Mouse (Mus musculus) forebrain, embryonic 14.5 days (tissue): Measurements from ENCODE around the gene Fam13a. TPM values are rescaled to one million over a fixed set of nuclear protein-coding genes. Genes with fewer than 3 reads are reported as not detected.

Source experiments
- ATAC-seq: fragments of 200-750 bp; cut with Nextera tagmentation; 2 replicates; pipeline ENCODE4 v1.8.0; 2017; ENCODE audit warnings: mild to moderate bottlenecking, moderate library complexity
- DNase-seq: peaks from one replicate; pipeline ENCODE4 v3.0.0-alpha.2; 2015; ENCODE audit warnings: low spot score
- H3K27ac ChIP-seq: fragments of 300-500 bp; sonication (generic); 2 replicates; pipeline ENCODE4 v1.5.1; 2014; ENCODE audit warnings: low read depth, mild to moderate bottlenecking, control low read depth, low read length, moderate library complexity
- H3K27me3 ChIP-seq: fragments of 300-500 bp; sonication (generic); replicated peaks from 2 replicates; pipeline ENCODE4 v1.6.1; 2014; ENCODE audit warnings: low read length, control low read depth, mixed read lengths; ENCODE audit not compliant: control insufficient read depth, insufficient read depth
- H3K36me3 ChIP-seq: fragments of 300-500 bp; sonication (generic); 2 replicates; pipeline ENCODE4 v1.6.1; 2014; ENCODE audit warnings: low read length, control low read depth; ENCODE audit not compliant: control insufficient read depth, insufficient read depth
- H3K4me1 ChIP-seq: fragments of 300-500 bp; sonication (generic); 2 replicates; pipeline ENCODE4 v1.6.1; 2014; ENCODE audit warnings: antibody characterized with exemption, low read length, control low read depth; ENCODE audit not compliant: control insufficient read depth, insufficient read depth
- H3K4me2 ChIP-seq: fragments of 300-500 bp; sonication (generic); 2 replicates; pipeline ENCODE4 v1.6.1; 2014; ENCODE audit warnings: mild to moderate bottlenecking, control low read depth, low read length
- H3K4me3 ChIP-seq: fragments of 300-500 bp; sonication (generic); 2 replicates; pipeline ENCODE4 v1.5.1; 2014; ENCODE audit warnings: low read depth, low read length, control low read depth
- H3K9ac ChIP-seq: fragments of 300-500 bp; sonication (generic); 2 replicates; pipeline ENCODE4 v1.6.1; 2014; ENCODE audit warnings: mild to moderate bottlenecking, low read length, control low read depth, moderate library complexity
- H3K9me3 ChIP-seq: fragments of 300-500 bp; sonication (generic); replicated peaks from 2 replicates; pipeline ENCODE4 v1.6.1; 2016; ENCODE audit warnings: low read length, control low read depth, mixed read lengths; ENCODE audit not compliant: control insufficient read depth
- WGBS: fragments of 180-500 bp; shearing (Covaris S2); extraction: QIAGEN DNeasy Blood & Tissue Kit; methylation state at CpG from one replicate; pipeline ENCODE4 v1.1.7; 2014; 5-methylcytosine and 5-hydroxymethylcytosine counted together
- polyA plus RNA-seq: library from polyadenylated mRNA; unstranded; fragments of >200 nt; fragmentation: Nextera tagmentation; extraction: Ambion mirVana; gene quantifications from 2 replicates; pipeline ENCODE4 v1.2.1, GENCODE M21; 2014

The Fam13a gene
- polyA plus RNA-seq, 1 experiment from 2014 or later = 6.5 TPM

DNA sequence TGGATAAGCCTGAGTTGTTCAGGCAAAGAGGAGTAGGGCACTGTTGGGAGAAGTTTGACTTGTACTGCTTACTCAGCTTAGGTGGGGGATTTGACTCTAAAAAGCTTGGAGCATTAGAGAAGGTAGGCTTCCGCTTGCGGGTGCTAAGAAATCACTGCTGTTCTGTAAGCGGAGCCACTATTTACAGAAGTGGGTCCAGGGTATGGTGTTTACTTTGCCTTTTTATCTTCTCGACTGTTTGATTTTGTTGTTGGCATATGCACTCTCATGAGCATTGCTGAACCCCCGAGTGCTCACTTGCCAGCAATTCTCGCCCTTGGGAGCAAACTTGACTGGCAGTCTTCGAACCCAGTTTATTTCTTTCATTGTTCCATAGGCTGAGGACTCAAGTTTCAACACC lies 123.8 kb downstream of the Fam13a start:
- H3K27me3 ChIP-seq = no peaks in the 10 kb centered on the region
- H3K36me3 ChIP-seq = 0 out of 2 replicates have a peak, but pooled peaks cover 2% of the 10 kb centered on the region
- no peak overlapping the region for H3K27ac ChIP-seq
- no peak overlapping the region for H3K4me3 ChIP-seq
- 90% methylated on average over 7 of the region's 7 CpGs for WGBS
- peaks cover 6% of the 10 kb centered on the region for H3K4me1 ChIP-seq
- H3K9ac ChIP-seq = no peak overlapping the region
- H3K4me2 ChIP-seq = no peak overlapping the region
- ATAC-seq = no peak
- no peaks in the 10 kb centered on the region for H3K9me3 ChIP-seq
- no peak for DNase-seq

DNA sequence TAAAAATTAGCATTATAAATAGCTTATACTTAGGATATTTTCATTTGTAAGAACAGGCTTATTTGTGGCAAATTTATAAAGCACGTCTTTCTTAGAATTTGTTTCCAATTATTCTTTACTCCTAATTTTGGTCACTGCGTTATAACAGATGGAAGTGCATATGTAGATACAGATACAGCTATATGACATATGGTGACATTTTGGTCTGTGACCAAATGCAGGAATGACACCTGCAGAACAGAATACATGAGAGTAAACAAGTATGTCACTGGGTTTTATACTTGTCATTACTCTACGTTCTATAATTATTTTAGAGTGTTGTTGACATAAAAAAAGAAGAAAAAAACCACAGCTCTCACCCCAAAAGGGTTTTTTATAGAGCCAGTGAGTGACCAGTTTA lies 125.3 kb downstream of the Fam13a start:
- H3K4me2 ChIP-seq = no peak overlapping the region
- WGBS = 73% methylated on average over 3 of the region's 3 CpGs
- peak; percentile 61 for DNase-seq

DNA sequence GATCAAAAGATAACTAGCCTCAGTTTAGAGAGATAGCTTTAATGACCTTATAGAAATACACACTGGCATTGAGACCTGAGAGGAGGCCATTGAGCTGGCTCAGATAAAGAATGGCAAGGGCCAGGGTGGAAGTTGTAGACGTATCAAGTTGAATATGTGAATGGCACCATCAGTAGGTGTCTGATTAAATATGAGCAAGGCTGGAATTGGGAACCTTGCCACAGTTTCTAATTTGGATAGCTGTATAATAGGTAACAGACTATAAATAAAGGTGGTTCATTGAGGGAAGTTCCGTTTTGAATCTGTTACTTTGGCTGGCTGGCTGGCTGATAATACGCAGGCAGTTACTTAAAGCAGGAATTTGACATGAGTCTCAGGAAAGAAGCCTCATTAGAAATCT lies 127.7 kb downstream of the Fam13a start:
- ATAC-seq = no peak
- Histone ChIP-seq H3K27ac (no peak overlapping the region), H3K9me3 (no peaks in the 10 kb centered on the region), H3K36me3 (0 out of 2 replicates have a peak, but pooled peaks cover 2% of the 10 kb centered on the region), H3K4me3 (no peak overlapping the region), H3K4me2 (no peak overlapping the region), H3K4me1 (no peaks in the 10 kb centered on the region), H3K27me3 (no peaks in the 10 kb centered on the region), H3K9ac (no peak overlapping the region)
- DNase-seq = no peak
- WGBS = 51% methylated on average over 3 of the region's 3 CpGs

More for the DNA sequence above, 125.3 kb downstream of the Fam13a start:
- Histone ChIP-seq H3K9ac (no peak overlapping the region), H3K36me3 (0 out of 2 replicates have a peak, but pooled peaks cover 2% of the 10 kb centered on the region), H3K4me1 (peaks cover 6% of the 10 kb centered on the region), H3K9me3 (no peaks in the 10 kb centered on the region), H3K4me3 (no peak overlapping the region), H3K27me3 (no peaks in the 10 kb centered on the region), H3K27ac (no peak overlapping the region)
- ATAC-seq = no peak

DNA sequence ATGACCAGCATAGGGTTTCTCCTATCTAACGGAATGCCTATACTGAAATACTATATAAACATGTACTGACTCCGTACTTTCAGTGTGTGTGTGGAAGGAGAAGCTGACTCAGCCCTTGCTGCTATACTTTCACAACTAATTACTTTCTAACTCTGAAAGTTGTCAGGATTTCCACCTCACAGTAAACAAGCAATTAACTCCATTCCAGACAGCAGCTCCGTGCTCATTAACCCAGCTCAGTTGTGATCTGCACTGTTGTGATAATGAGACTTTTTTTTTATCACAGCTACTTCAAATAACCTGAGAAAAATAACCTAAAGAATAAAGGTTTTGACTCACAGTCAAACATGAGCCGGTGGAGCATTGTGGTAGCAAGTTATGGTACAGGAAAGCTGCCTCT lies 129.4 kb downstream of the Fam13a start:
- Histone ChIP-seq H3K9ac (no peak overlapping the region), H3K4me3 (no peak overlapping the region), H3K9me3 (no peaks in the 10 kb centered on the region), H3K4me1 (no peaks in the 10 kb centered on the region), H3K27me3 (no peaks in the 10 kb centered on the region), H3K27ac (no peak overlapping the region), H3K4me2 (no peak overlapping the region), H3K36me3 (peaks cover 8% of the 10 kb centered on the region; the same call in 1 of the 2 replicates)
- DNase-seq = peak; percentile 77
- peak; percentile 87; the same call in 1 of the 2 replicates for ATAC-seq
- WGBS = 22% methylated on average over 4 of the region's 4 CpGs

DNA sequence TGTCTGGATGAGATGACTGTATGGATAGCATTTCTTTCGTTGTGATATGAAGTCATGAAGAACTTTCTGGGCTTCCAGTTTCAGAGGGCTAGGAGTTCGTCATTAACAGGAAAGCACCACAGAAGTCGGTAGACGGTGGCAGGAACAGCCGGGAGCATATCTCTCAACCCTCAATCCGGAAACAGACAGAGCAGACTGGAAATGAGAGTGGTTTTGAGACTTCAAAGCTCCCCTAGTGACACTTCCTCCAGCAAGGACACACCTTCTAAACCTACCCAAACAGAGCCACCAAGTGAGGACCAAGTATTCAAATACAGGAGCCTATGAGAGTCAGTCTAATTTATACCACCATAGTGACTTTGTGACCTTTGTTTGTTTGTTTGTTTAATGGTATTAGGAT lies 131.0 kb downstream of the Fam13a start:
- no peak overlapping the region for H3K9ac ChIP-seq
- H3K4me3 ChIP-seq = no peak overlapping the region
- no peak overlapping the region for H3K4me2 ChIP-seq
- 97% methylated on average over 6 of the region's 6 CpGs for WGBS
- ATAC-seq (no peak), DNase-seq (no peak)
- H3K27me3 ChIP-seq = no peaks in the 10 kb centered on the region
- H3K9me3 ChIP-seq = no peaks in the 10 kb centered on the region
- peaks cover 9% of the 10 kb centered on the region; the same call in 1 of the 2 replicates for H3K36me3 ChIP-seq
- H3K27ac ChIP-seq = no peak overlapping the region
- H3K4me1 ChIP-seq = no peaks in the 10 kb centered on the region

DNA sequence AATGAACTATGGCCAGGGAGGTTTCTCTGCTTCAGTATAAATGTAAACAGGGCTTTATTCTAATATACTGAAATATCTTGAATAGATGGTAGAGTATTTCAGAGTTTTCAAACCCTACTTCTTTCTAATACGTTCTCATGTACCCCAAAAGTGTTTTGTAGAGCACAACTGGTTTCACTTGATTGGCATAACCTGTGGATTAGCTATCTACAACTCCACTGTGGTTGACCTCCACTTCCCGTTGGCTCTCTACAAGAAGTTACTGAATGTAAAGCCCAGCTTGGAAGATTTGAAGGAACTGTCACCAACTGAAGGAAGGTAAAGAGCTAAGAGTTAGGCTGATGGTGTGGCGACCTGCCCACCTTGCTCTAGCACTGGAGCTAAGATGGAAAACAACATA lies 134.4 kb downstream of the Fam13a start:
- Histone ChIP-seq H3K4me2 (no peak overlapping the region), H3K36me3 (peaks cover 6% of the 10 kb centered on the region; the same call in 1 of the 2 replicates), H3K9ac (no peak overlapping the region), H3K9me3 (no peaks in the 10 kb centered on the region), H3K27me3 (no peaks in the 10 kb centered on the region), H3K4me3 (no peak overlapping the region), H3K27ac (no peak overlapping the region), H3K4me1 (no peaks in the 10 kb centered on the region)
- ATAC-seq (no peak), DNase-seq (no peak)
- WGBS = 89% methylated on average over 3 of the region's 3 CpGs

DNA sequence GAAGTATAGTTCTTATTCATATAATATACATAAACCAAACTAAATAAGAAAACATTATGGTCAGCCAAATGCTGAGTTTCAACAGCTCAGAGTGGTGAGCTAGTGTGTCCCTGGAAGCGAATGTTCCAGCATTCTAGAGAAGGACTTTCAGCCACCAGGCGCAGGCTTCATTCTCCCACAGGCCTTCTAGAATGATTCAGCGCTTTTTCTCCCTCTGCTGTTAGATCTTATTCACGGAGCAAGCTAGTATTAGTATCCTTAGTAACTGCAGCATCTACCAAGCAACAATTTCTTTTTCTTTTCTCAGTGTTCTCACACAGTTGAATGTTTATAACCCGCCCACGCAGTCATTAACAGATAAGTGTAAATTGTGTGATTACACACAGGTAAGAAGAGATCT lies 142.1 kb downstream of the Fam13a start:
- DNase-seq (no peak), ATAC-seq (no peak)
- 81% methylated on average over 6 of the region's 6 CpGs for WGBS
- Histone ChIP-seq H3K9me3 (no peaks in the 10 kb centered on the region), H3K9ac (no peak overlapping the region), H3K36me3 (0 out of 2 replicates have a peak, but pooled peaks cover 2% of the 10 kb centered on the region), H3K27me3 (no peaks in the 10 kb centered on the region), H3K27ac (no peak overlapping the region), H3K4me3 (no peak overlapping the region), H3K4me1 (no peaks in the 10 kb centered on the region), H3K4me2 (no peak overlapping the region)

Other genes starting within 250 kb of the Fam13a start
- gene Herc3, start 193.1 kb downstream of the Fam13a start, polyA plus RNA-seq = 21.2 and 26.7 TPM in 2 replicates
- gene Nap1l5, start 117.5 kb downstream of the Fam13a start, polyA plus RNA-seq = 70.1 and 106 TPM in 2 replicates
- gene Tigd2, start 184.3 kb upstream of the Fam13a start, polyA plus RNA-seq = 10.2 TPM in 2 replicates